Mouse (Mus musculus) olfactory bulb, adult 2 months (tissue): ENCODE measurements around the gene Itsn2. TPM values are rescaled to one million over a fixed set of nuclear protein-coding genes. Genes with fewer than 3 reads are reported as not detected.

ENCODE experiments used
- H3K27ac ChIP-seq: fragments of 200-500 bp; 2 replicates; pipeline ENCODE4 v1.5.1; 2012; ENCODE audit warnings: low read depth, low read length; ENCODE audit not compliant: insufficient read depth
- H3K4me1 ChIP-seq: fragments of 200-500 bp; 2 replicates; pipeline ENCODE4 v1.6.1; 2012; ENCODE audit warnings: low read length; ENCODE audit not compliant: control insufficient read depth, insufficient read depth
- H3K4me3 ChIP-seq: fragments of 200-500 bp; 2 replicates; pipeline ENCODE4 v1.5.1; 2012; ENCODE audit warnings: mild to moderate bottlenecking, low read depth, low read length, moderate library complexity; ENCODE audit not compliant: insufficient read depth
- CTCF ChIP-seq: fragments of 200-500 bp; IDR thresholded peaks from 2 replicates; pipeline ENCODE4 v1.5.1; 2012; ENCODE audit warnings: low read depth, mild to moderate bottlenecking, low read length, moderate library complexity; ENCODE audit not compliant: insufficient read depth
- POLR2A ChIP-seq: fragments of 200-500 bp; IDR thresholded peaks from 2 replicates; pipeline ENCODE4 v1.6.1; 2012; ENCODE audit warnings: mild to moderate bottlenecking, low read depth, low read length, moderate library complexity; ENCODE audit not compliant: insufficient read depth
- WGBS: fragments of 180-500 bp; shearing (Covaris S2); methylation state at CpG from one replicate; pipeline ENCODE4 v1.1.7; 2018; 5-methylcytosine and 5-hydroxymethylcytosine counted together
- polyA plus RNA-seq: library from polyadenylated mRNA; stranded (reverse); fragments of >200 nt; gene quantifications from 2 replicates; pipeline ENCODE4 v1.2.4, GENCODE M21; 2012; ENCODE audit warnings: low replicate concordance; ENCODE audit not compliant: missing spikeins, insufficient read depth, insufficient read length

Itsn2 gene
- polyA plus RNA-seq, 1 experiment: not detected

DNA sequence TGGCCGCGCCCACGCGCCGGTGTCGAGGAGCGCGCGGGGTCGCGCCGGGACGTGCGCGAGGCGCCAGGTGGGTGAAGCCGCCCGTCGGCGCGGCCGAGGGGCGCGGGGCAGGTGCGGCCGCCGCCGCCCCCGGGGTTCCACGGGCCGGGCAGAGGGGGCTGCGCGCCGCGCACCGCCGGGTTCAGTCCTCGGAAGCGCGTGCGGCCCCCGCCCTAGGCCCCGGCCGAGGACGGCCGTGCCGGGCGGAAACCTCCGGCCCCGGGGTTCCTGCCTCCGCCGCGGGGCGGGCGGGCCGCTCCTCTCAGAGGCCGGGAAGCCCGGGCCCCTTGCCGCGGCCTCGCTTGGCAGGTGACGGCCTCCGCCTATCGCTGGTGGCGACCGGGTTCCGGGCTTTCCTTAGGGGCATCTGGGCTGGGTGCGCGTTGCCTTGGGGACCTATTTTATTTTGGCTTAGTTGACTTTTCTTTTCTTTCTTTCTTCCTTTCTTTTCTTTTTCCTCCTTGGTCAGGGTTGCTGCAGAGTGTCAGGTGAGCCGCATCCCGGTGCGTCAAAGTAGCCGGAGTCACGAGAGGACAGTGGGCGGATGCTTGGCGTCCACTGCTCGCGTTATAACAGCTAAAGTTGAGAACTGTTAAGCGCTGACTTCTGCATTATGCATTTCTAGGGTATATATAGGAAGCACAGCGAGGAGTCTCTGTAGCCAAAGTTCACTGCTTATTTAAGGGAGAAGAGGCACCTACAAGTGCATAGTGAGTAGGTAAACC lies 910 bp downstream of the Itsn2 start:
- WGBS: under 1% methylated on average over 73 of the region's 80 CpGs
- Histone ChIP-seq H3K4me1 (peaks cover 2% of the 10 kb centered on the region; the same call in 1 of the 2 replicates), H3K4me3 (peak overlapping the region; percentile 99), H3K27ac (peak overlapping the region; percentile 91)
- TF ChIP-seq POLR2A (no peak), CTCF (no peak)

- 34% methylated on average over 9 of the region's 9 CpGs for WGBS
- Histone ChIP-seq H3K4me3 (peak overlapping the region; percentile 99), H3K4me1 (peaks cover 2% of the 10 kb centered on the region; the same call in 1 of the 2 replicates), H3K27ac (0 out of 2 replicates have a peak overlapping the region, but pooled peaks have one; percentile 91)
- TF ChIP-seq CTCF: no peak
Measured at GRCm38 (mm10) chr12:4593930-4594391, 1.5 kb downstream of the Itsn2 start.

GRCm38 (mm10) chr12:4595055-4595454 lies 2.6 kb downstream of the Itsn2 start:
- no peak overlapping the region for H3K27ac ChIP-seq
- no peak for TF ChIP-seq POLR2A
- no peak for TF ChIP-seq CTCF
- peaks cover 7% of the 10 kb centered on the region for H3K4me1 ChIP-seq
- 55% methylated on average over 6 of the region's 6 CpGs for WGBS
- H3K4me3 ChIP-seq: no peak overlapping the region

DNA sequence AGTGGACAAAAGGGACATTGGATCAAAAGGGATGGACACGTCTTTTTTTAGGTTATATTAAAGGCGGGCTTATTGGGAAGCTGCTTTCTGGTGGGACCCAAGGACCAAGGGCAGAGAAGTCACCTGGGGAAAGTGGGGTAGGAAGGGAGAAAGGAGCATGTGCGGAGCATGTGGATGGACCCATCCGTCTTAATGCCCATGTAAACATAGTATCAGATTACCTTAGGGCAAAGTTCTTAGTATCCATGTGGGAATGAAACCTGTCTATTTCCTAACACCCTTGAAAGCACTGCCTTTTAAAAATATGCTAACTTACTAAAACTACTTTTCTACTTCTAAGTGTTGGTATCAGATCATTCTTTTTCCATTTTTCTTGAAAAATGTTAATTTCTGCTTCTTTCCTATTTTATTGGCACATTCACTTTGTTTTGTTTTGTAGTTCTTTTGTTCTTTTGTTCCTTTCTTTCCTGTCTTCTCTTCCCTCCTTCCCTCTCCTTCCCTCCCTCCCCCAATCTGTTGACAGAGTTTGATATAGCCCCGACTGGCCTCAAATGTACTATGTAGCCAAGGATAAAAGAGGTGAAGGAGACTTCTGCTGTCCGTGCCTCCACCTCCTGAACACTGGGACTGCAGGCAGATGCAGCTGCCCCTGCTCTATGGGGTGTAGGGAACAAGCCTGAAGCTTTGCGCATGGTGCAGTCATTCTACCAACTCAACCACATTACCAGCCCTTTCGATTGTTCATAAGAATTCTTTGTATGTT lies 6.4 kb downstream of the Itsn2 start:
- Histone ChIP-seq H3K27ac (peak overlapping the region; percentile 77), H3K4me3 (no peak overlapping the region), H3K4me1 (peaks cover 7% of the 10 kb centered on the region)
- WGBS: 73% methylated on average over 8 of the region's 8 CpGs
- TF ChIP-seq CTCF (no peak), POLR2A (no peak)

- WGBS: 22% methylated on average over 4 of the region's 4 CpGs
- peaks cover 7% of the 10 kb centered on the region for H3K4me1 ChIP-seq
- H3K4me3 ChIP-seq: no peak overlapping the region
- TF ChIP-seq CTCF (no peak), POLR2A (no peak)
- H3K27ac ChIP-seq: peak overlapping the region; percentile 8; the same call in 1 of the 2 replicates
Measured at GRCm38 (mm10) chr12:4599713-4600112, 7.3 kb downstream of the Itsn2 start.

DNA sequence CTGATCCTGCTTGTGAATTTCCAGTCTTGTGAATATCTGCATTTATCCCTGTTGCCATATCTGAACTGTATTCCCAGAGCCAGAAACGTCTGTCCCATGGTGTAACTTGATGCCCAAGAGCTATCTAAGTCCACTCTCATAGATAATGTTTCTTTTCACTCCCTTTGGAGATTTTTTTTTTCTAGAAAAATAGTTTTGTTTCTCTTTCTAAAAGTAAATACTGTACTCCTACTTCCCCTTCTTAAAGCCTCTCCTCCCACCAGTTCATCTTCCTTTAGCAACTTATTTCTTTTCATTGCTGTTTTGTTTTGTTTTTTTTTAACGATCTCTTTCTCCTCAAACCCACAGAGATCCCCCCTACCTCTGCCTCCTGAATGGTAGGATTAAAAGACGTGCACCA lies 14.2 kb downstream of the Itsn2 start:
- Histone ChIP-seq H3K27ac (no peak overlapping the region), H3K4me1 (no peaks in the 10 kb centered on the region), H3K4me3 (no peak overlapping the region)
- TF ChIP-seq CTCF (no peak), POLR2A (no peak)
- 35% methylated on average over 3 of the region's 3 CpGs for WGBS

DNA sequence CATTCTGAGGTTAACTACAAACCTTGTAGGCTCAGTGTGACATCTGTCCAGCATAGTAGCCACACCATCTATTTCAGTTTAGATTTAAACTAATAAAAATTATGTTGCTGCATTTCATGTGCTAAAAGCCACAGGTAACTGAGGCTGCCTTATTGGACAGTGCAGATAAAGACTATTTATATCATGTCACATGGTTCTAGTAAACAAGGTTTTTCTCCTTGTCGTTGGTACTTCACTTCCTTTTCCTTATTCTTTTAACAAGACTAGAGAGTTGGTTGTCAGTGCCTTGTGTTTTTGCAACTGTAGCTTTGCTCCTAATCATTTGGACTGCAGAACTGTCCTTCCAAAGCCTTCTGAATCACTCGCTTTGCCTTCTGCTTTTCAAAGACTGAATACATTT lies 22.3 kb downstream of the Itsn2 start:
- Histone ChIP-seq H3K27ac (no peak overlapping the region), H3K4me1 (peaks cover 3% of the 10 kb centered on the region; the same call in 1 of the 2 replicates), H3K4me3 (no peak overlapping the region)
- no peak for TF ChIP-seq CTCF
- TF ChIP-seq POLR2A: no peak
- 57% methylated on average over 2 of the region's 2 CpGs for WGBS

DNA sequence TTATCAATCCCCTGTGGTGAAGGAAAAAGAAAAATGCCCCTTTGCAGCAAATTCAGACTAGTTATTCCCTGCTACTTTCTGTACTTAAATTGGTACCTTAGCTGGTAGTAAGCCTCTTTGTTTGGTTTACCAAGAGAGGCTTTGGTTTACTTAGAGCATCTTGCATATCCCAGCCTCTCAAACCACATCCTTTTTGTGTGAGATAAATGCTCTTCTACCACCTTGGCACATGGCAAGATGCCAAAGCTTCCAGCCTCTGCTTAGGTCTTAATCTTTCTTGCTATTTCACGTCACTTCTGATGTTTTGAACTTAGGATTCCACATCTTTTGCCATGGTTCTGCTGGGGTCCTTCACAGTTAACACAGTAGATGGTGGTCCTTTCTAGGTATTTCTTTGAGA lies 31.8 kb downstream of the Itsn2 start:
- Histone ChIP-seq H3K27ac (no peak overlapping the region), H3K4me3 (no peak overlapping the region), H3K4me1 (no peaks in the 10 kb centered on the region)
- TF ChIP-seq CTCF (no peak), POLR2A (no peak)
- WGBS: 82% methylated on average over 1 of the region's 1 CpGs

DNA sequence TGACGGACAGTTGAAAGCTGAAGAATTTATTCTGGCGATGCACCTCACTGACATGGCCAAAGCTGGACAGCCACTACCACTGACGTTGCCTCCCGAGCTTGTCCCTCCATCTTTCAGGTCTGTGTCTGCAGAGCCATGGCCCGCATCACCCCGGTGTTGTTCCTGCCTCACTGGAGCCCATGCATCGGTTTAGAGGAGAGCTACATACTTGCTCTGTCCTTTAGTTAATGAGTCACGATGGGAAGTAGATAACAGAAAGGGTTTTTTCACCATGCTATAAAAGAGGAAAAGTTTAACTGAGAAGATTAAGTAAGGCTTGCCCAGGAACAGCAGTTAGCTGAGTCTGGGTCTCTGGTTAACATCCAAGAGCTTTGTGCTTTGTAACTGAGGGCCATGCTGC lies 40.5 kb downstream of the Itsn2 start:
- TF ChIP-seq POLR2A (no peak), CTCF (no peak)
- WGBS: 78% methylated on average over 8 of the region's 8 CpGs
- Histone ChIP-seq H3K4me3 (no peak overlapping the region), H3K4me1 (peaks cover 3% of the 10 kb centered on the region; the same call in 1 of the 2 replicates), H3K27ac (no peak overlapping the region)
